Mouse (Mus musculus) left cerebral cortex, postnatal 25 days (tissue): ENCODE data around the gene Gstcd. TPM values are rescaled to one million over a fixed set of nuclear protein-coding genes. Genes with fewer than 3 reads are reported as not detected.
A peak's percentile ranks its signal among the peaks of the same experiment; 100 is the strongest.

Experiments used
- DNase-seq, 2 experiments: peaks; one replicate each; pipeline ENCODE4 v3.0.0; 2022; ENCODE audit warnings: low spot score in 2 of 2, mixed read lengths in 1 of 2
- intact Hi-C: fragments of 180-260 bp; cut with DNase I; formaldehyde crosslinking; loops from one replicate; pipeline ENCODE4 v1.15.1; 2025
- total RNA-seq, 2 experiments: library from RNA; stranded (reverse); gene quantifications; 2 replicates each; pipeline ENCODE4 v1.2.3; 2021

The Gstcd gene
- total RNA-seq, 2 experiments from 2014 or later: 6.9 to 8.0 TPM

DNA sequence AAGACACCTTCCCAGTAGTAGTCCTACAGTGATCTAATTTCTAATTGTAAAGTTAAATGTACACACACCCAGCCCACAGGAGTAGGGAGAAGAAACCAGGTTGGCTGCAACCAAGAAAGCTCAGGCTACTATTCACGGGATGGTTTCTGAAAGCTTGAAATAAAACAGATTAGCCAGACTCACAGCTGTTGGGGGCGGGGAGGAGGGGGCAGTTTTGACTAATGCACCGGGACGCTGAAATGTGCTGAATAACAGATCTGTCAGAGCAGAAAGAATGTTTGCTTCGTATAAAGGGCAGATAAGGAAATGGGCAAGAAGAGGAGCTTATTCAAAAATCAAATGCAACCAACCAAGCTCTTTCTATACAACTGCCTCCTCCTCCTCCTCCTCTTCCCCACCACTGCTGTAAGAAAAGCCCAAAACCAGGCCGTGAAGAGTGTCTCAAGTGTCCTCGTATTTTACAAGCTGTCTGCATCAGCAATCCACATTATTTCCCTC lies 143.5 kb downstream of the Gstcd start:
- intact Hi-C loops: no loop called here
- DNase-seq: peak in 1 of 2 experiments; percentile 51

DNA sequence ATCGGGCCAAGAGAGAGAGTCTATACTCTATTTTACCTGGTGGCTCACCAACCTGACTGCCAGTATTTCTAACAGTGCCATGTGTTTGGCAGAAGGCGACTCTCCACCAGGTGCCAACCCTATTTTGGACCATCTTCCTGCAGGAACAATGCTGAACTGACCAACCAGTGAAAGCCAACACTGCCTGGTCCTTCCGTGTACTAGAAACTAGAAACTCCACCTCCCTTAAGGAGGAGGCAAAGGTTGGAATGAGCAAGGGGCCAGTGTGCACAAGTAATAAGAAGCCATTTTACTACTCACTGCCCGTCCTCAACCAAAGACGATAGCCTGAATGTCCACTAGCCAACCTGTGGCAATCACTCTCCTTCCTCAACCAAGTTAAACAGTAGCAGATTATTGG lies 145.7 kb downstream of the Gstcd start:
- DNase-seq: no peak
- intact Hi-C loops: no loop called here

DNA sequence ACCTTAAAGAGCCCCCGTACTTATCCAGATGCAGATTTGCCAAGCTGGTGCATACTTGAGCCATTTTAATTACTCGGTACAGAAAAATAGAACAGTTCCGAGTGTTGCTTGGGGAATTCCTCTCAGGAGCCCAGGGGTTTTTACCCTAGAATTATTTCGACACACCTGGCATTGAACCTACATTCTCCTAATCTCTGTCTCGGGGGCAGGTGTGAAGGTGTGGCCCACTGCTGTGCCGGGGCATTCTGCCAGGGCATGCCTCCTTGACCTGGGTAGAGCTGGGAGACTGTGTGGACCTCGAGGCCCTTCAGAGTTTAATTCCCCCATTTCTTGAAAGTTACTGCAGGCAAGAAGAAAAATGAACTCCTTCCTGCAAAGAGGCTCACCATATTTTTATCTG lies 146.2 kb downstream of the Gstcd start:
- DNase-seq: no peak
- intact Hi-C loops: no loop called here

DNA sequence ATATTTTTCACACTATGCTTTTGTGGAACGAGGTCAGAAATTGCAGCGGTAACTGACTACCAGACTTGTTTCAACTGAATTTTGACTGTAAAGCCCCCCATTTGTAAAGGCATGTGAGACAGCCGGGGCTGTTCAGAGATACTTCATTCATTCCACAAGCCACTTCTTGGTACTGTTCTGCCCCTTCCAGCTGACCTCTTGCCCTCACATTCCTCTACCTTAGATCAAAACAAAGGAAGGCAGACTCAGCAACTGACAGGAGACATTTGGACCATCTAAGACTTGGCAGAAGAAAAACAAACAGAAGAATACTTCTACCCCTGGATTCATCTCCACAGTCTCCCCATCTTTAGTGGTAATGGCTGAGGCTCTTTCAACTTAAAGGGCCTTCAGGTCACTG lies 147.2 kb downstream of the Gstcd start:
- DNase-seq: no peak
- intact Hi-C loops: no loop called here

DNA sequence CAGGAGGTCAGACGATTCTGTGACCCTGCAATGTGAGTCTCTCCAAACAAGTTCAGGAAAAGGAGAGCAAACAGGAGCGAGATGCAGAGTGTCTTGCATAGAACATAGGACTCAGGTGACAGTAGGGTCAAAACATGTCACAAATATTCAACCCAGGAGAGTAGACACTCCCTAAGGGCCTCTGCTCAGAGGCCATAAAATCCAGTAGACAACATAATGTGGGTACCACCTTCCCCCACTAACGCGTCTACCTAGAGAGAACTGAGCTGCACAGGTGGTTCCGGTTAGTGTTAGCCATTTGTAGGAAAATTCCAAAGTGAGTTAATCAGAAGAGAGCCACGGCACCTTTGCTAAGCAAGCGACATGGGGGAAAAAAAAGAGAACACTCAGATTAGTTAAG lies 147.6 kb downstream of the Gstcd start:
- no peak for DNase-seq
- intact Hi-C loops: no loop called here

DNA sequence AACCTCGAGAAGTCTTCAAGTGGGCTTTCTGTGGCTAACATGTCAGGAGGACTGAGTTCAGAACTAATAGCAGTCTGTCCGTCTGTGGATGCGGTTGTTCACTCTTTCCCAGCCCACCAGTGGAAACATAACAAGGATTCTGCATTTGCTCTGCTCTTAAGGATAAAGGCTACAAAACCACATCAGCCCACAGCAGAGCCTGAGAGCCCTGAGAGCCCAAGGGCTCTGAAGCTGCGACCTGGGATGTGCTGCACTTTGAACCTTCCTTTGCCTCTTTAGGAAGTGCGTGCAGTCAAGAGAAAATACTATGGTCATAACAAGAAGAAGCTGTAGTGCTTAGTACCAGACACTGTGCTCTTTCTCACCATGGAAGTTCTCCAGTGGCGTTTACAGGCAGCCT lies 149.1 kb downstream of the Gstcd start:
- intact Hi-C loops: no loop called here
- no peak for DNase-seq

DNA sequence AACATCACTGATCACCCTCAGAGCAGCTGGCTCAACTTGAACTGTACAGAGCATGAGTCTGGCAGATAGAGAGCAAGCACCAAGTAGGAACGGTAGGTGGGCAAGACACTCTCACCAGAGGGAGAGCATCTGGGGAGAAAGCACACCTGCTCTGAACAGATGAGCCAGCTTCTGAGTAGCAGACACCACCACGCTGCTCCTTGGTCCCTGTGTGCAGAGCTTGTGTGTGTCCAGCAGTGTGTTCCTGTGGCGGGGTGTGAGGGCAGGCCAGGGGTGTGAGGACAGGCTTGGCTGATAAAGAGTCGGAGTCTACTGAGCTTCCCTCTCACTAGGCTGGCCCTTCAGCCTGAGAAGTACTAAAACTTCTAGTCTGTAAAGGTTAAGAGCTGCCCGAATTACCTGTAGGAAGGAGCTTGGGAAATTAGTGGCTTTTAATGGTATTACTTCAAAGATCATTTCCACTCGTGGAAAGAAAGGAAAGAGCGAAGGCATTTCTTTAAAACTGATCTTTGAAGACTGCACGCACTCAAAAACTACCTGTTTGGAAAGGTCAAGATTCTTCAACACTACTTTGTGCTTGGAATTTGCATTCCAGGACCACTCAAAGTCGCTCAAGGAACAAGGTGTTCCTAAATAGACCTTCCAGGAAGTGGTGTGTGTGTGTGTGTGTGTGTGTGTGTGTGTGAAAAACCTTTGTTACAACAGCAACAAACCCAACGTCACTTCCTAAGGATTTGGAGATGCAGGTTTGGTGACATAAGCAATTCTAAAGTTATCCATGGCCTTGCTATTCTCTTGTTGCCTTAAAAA lies 151.4 kb downstream of the Gstcd start:
- intact Hi-C loops: no loop called here
- no peak for DNase-seq

DNA sequence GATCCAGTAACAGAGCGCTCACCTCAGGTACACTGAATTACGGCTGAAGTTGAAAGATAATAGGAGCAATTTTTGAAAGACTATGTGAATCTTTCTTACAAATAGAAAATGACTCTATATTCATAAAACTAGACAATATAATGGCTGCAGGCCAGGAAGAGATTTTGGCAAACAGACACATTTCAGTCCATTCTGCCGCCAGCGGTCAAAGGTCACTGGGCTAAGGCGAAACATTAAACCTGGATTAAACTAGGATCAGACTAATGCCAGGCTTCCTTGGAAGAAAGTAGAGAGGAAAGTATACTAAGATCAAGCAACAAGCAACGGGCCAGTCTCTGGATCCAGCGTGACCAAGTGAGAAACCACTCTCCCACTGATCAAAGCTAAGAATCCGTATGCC lies 152.8 kb downstream of the Gstcd start:
- DNase-seq: no peak
- intact Hi-C loops: no loop called here

DNA sequence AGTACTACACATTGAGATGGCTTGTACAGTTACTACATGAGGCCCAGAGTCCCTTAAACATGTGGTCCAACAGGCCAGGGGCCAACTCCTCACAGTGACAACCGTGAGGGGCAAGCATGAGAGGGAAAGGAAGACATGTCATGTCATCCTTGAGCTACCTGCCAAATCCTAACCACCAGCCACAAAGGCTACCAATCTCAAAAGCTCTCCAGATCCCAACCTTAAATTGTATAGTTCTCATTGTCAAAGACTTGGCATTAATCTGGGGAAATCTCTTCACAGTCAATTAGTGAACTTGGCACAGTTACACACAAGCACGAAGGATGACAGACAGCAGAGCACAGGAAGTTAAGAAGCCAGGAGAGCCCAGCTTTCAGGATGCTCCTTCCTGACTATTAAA lies 157.2 kb downstream of the Gstcd start:
- DNase-seq: no peak
- intact Hi-C loops: no loop called here

Other genes with a start within 250 kb of the Gstcd start
- 10 to 100 TPM; 21.4 to 23.1 TPM for gene Npnt, start 141.7 kb downstream of the Gstcd start, total RNA-seq
- 10 to 100 TPM; 15.1 to 16.4 TPM for gene Ints12, start 193 bp downstream of the Gstcd start, total RNA-seq
- gene Arhgef38, start 142.9 kb upstream of the Gstcd start, total RNA-seq: under 1 TPM in 1 of 2 experiments, not detected in 1; 0.05 TPM
- gene Ppa2, start 218.1 kb upstream of the Gstcd start, total RNA-seq: 10 to 100 TPM; 45.5 to 46.7 TPM